Mouse (Mus musculus) hindlimb bud, embryonic 11.5 days (tissue): ENCODE measurements at regions not wholly inside any gene's neighbourhood (a gene's known extent, or its start where the extent isn't known, plus 50 kb on each side); places are given as distances from the start of the nearest gene placed in this dataset.
A peak's percentile ranks its signal among the peaks of the same experiment; 100 is the strongest.
"Not testable (repeated sequence)": the region's sequence is repeated elsewhere in the genome, so short reads cannot be mapped to it uniquely, and the experiment has no call there.

Experiments
- DNase-seq: peaks from one replicate; pipeline ENCODE4 v3.0.0-alpha.2; 2012; ENCODE audit warnings: low read depth, low spot score; ENCODE audit errors: extremely low spot score

GRCm38 (mm10) chr1:47306961-47307360, 414.3 kb upstream of the Slc39a10 start:
- DNase-seq, result no peak

DNA sequence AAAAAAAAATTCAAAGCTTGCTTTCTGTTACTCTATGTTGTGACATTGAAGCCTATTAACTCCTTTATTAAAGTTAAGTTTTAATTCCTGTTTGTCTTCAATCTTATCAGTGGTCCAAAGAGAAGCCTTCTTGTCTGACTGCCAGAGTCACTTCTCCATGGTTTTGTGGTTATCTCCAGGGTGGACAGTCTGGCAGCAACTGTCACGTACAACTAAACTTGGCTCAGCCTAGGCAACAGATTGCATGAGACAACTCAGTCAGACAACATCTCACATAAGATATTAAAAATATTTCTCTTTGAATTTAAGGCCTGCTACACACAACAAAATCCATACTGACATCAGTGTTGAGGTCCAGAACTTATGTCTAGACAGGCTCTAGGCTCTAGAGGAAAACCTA, 406.7 kb upstream of the Slc39a10 start:
- DNase-seq, result no peak

DNA sequence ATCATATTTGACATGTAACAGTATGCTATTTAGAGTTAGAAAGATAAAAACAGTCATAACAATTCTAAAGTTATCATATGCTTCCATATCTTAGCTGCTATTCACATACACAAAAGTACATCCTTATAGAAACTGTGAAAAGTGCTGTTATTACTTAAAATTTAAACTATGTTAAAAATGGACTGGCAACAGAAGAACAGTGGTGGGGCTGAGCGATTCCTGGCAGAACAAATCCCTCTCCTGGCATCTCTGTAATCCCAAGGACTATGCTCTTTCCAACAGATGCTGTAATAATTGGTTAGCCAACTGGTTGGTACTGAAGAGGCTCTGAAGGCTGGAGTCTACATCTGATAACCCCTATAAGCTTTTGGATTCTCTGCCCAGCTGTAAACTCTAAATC, 393.0 kb upstream of the Slc39a10 start:
- no peak for DNase-seq

DNA sequence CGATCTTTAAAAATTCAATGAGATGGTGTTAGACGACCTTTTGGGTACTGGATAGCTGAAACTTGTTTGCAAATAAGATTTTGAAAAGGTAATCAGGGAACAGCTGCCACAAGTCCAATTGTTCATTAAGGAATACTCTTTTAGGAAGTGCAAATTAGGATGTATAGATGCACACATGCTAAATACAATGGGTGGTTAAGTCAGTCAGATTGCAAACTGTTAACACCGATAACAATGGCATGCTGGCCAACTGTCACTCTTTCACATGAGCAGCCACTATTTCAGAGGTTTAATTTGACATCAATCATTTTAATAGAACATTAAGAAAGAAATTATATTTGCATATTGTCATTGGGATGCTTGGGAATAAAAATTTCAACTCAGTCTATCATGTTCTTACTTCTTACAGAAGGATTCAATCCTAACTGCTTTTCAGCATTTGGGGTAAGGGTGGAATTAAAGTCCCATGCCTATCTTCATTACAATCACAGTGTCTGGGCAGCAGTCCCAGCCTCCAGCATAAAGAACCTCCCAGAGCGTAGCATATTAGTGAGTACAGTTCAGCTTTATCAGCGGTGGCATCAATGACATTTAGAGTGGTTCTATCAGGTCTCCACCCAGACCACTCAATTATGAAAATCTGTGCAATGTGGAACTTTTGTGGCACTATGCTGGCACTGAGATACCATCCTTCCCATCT, 385.8 kb upstream of the Slc39a10 start:
- DNase-seq, result no peak

- DNase-seq, result peak; percentile 33
Measured at GRCm38 (mm10) chr1:47277839-47278238, 385.2 kb upstream of the Slc39a10 start.

GRCm38 (mm10) chr1:47272131-47272530, 379.5 kb upstream of the Slc39a10 start:
- no peak for DNase-seq

DNA sequence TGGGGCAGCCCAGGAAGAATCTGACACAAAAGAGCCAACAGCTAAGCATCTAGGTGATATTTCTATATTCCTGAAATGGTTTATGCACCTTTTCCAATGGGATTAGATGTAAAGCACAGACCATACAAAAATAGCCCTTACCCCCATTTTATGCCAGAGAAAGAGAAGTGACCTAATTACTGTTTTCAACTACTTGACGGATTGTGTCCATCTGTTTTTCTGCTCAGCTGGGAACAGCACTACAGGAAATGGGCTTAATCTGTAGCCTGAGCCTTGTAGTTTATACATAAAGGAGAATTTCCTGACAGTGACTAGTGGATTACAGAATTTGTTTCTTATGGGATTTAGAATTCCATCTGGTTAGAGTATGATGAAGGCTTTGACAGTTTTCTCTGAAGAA, 371.0 kb upstream of the Slc39a10 start:
- no peak for DNase-seq

GRCm38 (mm10) chr1:47261505-47262130, 369.0 kb upstream of the Slc39a10 start:
- DNase-seq, result no peak

GRCm38 (mm10) chr1:47250706-47251105, 358.1 kb upstream of the Slc39a10 start:
- DNase-seq, result not testable (repeated sequence)

- no peak for DNase-seq
Measured at GRCm38 (mm10) chr1:47217088-47217487, 324.4 kb upstream of the Slc39a10 start.

GRCm38 (mm10) chr1:47216419-47217002, 323.9 kb upstream of the Slc39a10 start:
- no peak for DNase-seq

DNA sequence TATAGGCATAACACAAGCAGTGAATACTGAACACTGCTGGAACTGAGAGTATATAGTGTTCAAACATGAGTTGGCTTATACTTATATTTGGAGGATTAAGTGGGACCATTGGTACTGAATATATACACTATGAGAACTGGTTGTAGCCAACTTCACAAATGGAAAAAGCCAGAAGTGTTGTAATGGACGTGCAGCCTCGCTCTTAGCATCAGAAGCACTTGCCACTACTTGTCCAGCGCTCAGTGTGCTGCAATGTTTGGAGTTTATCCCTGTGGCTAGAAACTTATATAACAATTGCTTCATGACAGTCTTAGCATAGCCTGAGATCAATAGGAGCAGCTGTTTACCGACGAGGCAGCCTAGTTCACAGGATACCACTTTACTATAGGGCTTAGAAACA, 320.8 kb upstream of the Slc39a10 start:
- no peak for DNase-seq

DNA sequence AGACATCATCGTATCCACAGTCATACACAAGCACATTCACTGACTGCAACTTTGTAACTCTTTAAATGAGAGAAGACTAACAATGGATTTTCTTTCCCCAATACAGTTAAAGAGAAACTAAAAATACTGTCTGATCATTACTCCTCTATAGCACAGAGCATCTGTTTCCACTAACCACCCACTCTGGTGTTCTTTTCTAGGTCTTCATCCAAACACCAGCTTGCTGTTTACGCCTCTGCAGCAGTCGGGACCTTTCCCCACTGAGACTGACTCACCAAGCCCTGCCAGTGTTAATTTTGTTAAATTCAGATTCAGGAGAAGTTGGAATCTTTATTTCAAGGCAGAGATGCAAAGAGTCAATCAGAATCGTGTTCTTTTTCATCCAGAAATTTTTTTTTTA, 300.3 kb upstream of the Slc39a10 start:
- DNase-seq, result no peak

DNA sequence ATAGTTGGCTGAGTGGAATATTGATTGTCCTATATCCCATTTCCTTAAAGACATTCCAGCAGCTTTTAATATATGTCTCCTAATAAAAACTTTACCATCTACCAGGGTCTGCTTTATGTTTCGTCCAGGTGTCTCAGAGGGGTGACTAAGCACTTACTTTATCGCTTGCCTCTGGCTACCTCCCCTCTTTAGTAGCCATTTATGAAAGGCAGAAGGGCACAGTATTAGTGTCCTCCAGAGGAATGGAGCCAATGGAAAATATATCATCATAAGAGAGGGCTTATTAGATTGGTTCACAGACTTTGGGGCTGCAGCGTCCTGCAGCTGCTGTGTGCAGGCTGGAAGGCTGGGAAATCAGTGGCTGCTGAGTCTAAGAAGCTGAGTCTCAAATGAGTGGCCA, 271.8 kb upstream of the Slc39a10 start:
- no peak for DNase-seq

DNA sequence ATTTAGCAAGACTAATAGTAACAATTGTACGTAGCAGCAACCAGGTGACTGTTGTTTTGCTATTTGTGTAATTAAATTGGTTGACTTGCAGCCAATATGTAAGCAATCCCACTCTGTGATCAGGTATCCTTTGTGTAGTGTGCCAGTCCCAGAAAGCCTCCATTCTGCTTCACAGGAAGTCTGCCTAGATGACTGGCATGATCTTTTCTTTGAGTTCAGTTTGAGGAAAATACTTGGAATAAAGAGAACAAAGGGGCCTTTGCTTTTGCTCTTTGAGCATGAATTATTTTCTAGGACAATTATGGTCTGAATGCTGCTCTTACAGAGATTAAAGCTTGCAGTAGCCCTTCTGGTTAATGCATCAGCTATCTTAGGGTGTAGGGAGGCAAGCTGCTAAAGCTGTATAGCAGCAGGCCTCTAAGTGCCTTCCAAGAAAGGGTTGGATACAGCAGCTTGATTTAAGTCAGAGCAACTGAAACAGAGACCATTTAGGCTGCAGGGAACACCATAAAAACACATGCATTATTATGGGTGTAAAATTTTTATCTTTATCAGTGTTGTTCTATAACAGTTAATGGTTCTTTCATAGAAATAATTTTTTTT, 271.3 kb upstream of the Slc39a10 start:
- no peak for DNase-seq

GRCm38 (mm10) chr1:47130031-47130430, 237.4 kb upstream of the Slc39a10 start:
- DNase-seq, result not testable (repeated sequence)

DNA sequence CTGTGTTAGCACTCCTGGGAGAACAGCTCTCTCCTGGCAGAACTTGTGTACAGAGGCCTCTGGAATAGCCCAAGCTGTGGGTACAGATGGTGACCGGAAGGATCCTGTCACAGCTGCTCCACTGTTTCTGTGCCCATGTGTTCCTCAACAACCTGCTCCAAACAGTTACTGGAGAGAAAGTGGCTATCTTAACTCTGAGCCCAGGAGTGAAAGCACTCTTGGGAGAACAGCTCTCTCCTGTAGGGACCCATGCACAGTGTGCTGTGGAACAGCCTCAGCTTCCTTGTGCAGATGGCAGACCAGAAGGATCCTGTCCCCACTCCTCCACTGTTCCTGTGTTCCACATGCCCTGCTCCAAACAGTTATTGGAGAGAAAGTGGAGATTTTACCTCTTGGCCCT, 227.0 kb upstream of the Slc39a10 start:
- no peak for DNase-seq

GRCm38 (mm10) chr1:47116681-47117080, 224.0 kb upstream of the Slc39a10 start:
- DNase-seq, result not testable (repeated sequence)

DNA sequence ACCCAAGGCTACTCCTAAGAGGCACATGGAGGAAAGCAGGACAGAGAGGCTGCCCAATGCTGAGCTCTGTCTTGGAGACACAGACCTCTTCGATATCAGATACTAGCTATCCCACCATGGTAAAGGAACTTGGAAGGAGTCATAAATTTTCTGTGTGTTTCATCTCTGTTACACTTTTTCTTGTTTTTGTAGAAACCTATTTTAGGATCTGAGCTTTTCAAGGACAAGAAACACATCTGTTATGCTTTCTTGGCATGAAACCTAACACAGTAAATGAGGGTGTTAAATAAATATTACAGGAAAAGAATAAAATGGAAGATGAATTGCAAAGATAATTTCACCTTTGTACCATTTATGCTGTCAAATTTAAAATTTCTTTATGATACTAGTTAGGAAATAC, 219.8 kb upstream of the Slc39a10 start:
- no peak for DNase-seq

GRCm38 (mm10) chr1:47104055-47104454, 211.4 kb upstream of the Slc39a10 start:
- no peak for DNase-seq

DNA sequence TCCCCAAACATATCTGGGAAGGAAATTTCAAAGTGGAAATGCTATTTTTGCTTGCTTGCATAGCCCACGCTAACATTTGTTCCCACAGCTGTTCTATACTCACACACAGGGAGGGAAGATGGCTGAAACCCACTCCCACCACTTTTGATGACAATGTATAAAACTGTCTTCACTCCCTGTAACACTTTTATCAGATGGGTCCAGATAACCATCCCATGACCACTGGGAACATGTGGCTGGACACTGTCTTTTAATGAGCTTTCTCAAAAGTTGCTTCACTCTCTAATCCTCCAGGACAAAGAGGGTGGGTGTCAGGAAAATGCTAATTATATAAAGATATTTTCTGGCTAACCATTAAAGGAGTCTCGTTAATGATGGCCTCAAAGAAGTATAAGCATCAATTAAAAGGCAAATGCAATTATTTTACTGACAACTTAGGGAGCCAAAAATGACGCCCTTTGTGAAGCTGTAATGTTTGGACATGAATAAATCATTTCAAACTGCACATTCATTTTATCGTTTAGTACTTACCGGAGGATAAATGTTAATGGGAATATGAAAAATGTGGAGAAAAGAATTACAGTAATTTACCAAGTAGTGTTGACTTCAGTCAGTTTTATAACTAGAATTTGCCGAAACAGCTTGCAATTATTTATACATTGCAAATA, 210.8 kb upstream of the Slc39a10 start:
- no peak for DNase-seq
